Mouse (Mus musculus) myocyte (in vitro differentiated cells): ENCODE data around the gene Neurl1a.
A peak's percentile ranks its signal among the peaks of the same experiment; 100 is the strongest.

Source experiments
- MYOD1 ChIP-seq, 3 experiments: IDR thresholded peaks; one replicate each; pipeline ENCODE4 v1.6.1; 2011; ENCODE audit warnings: control low read depth in 2 of 3, low read depth in 2 of 3, mild to moderate bottlenecking in 2 of 3, moderate library complexity in 1 of 3; ENCODE audit not compliant: insufficient read length in 2 of 3, control insufficient read depth in 1 of 3
- POLR2A ChIP-seq: IDR thresholded peaks from one replicate; pipeline ENCODE4 v1.6.1; 2011; ENCODE audit warnings: low read depth, mild to moderate bottlenecking, control low read depth, moderate library complexity; ENCODE audit not compliant: insufficient read length
- SRF ChIP-seq: IDR thresholded peaks from one replicate; pipeline ENCODE4 v1.6.1; 2011; ENCODE audit warnings: low read depth; ENCODE audit not compliant: control insufficient read depth, insufficient read length
- USF1 ChIP-seq: IDR thresholded peaks from one replicate; pipeline ENCODE4 v1.6.1; 2011; ENCODE audit warnings: low read depth, mild to moderate bottlenecking, control low read depth, moderate library complexity

DNA sequence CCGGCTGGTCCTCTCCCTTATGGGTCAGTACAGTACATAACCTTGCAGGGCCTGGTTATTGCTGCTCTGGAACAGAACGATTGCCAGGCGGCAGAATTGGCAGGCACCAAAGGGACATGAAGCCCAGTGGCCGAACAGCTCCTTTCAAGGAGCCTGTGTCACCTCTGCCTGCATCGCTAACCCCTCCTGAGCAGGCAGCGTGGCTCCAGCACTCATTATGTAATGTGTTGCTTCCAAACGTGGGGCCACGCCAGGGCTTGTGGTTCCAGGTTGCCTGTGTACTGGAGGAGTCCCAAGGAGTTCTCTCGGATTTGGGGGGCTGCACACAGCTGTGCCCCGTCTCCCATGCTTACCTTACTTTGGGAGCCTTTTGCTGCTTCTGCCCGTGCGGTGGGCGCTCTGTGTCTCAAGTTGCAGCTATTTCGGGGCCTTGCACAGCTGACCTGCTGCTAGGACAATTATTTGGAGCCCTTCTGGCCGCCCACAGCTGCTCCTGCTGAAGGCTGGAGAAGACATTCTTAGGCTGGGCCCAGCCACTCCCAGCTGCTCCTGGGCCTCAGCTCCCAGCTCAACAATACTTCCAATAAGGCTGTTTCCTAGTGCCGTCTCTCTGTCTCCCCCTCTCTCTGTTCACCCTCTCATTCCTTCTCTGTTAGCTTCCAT, 70.4 kb downstream of the Neurl1a start:
- no peak for TF ChIP-seq USF1
- TF ChIP-seq POLR2A: no peak
- TF ChIP-seq SRF: no peak
- peak; percentile 84 to 93 (median 92) for TF ChIP-seq MYOD1 (IDR thresholded peaks at IDR 0.05; ENCODE audit: control insufficient read depth in 1 of 3, insufficient read length in 2 of 3, low read depth in 2 of 3)
